Mouse (Mus musculus) MEL (cell line): Measurements from ENCODE around the gene Mtss1l. TPM values are rescaled to one million over a fixed set of nuclear protein-coding genes. Genes with fewer than 3 reads are reported as not detected.

Experiments
- DNase-seq: peaks from one replicate; pipeline ENCODE4 v3.0.0; 2011; ENCODE audit warnings: low read depth, low spot score
- H3K27ac ChIP-seq: 2 replicates; pipeline ENCODE4 v1.5.1; 2012; ENCODE audit warnings: low read depth, mild to moderate bottlenecking, control low read depth, low read length, moderate library complexity; ENCODE audit not compliant: control insufficient read depth
- H3K27me3 ChIP-seq, 2 experiments: fragments of 150-350 bp in 1 of 2; sonication (generic) in 1 of 2; 2 replicates each; pipeline ENCODE4 v1.6.1; 2012; ENCODE audit warnings: low read length in 2 of 2, mild to moderate bottlenecking in 2 of 2, improper control_type of control experiment in 1 of 2, moderate library complexity in 1 of 2; ENCODE audit not compliant: insufficient read depth in 2 of 2, control insufficient read depth in 1 of 2
- H3K36me3 ChIP-seq, 2 experiments: 2 replicates each; pipeline ENCODE4 v1.6.1; 2012 to 2014; ENCODE audit warnings: low read length in 2 of 2, improper control_type of control experiment in 1 of 2, inconsistent platforms in 1 of 2, mild to moderate bottlenecking in 1 of 2; ENCODE audit not compliant: insufficient read depth in 2 of 2, control insufficient read depth in 1 of 2
- H3K4me1 ChIP-seq, 2 experiments: fragments of 150-350 bp in 1 of 2; sonication (generic) in 1 of 2; 2 replicates each; pipeline ENCODE4 v1.6.1; 2012; ENCODE audit warnings: low read length in 2 of 2, improper control_type of control experiment in 1 of 2, mild to moderate bottlenecking in 1 of 2; ENCODE audit not compliant: insufficient read depth in 2 of 2, control insufficient read depth in 1 of 2
- H3K4me3 ChIP-seq, 2 experiments: fragments of 150-350 bp in 1 of 2; sonication (generic) in 1 of 2; 2 replicates each; pipeline ENCODE4 v1.5.1; 2012; ENCODE audit warnings: low read depth in 2 of 2, low read length in 2 of 2, mild to moderate bottlenecking in 2 of 2, moderate library complexity in 2 of 2, control low read depth in 1 of 2, improper control_type of control experiment in 1 of 2; ENCODE audit not compliant: control insufficient read depth in 1 of 2, insufficient read depth in 1 of 2
- H3K79me2 ChIP-seq: 2 replicates; pipeline ENCODE4 v1.6.1; 2012; ENCODE audit warnings: mild to moderate bottlenecking, low read length, moderate library complexity; ENCODE audit not compliant: control insufficient read depth, poor library complexity, insufficient read depth
- H3K9ac ChIP-seq: 2 replicates; pipeline ENCODE4 v1.6.1; 2012; ENCODE audit warnings: low read depth, mild to moderate bottlenecking, control low read depth, low read length, moderate library complexity; ENCODE audit not compliant: control insufficient read depth, poor library complexity, severe bottlenecking
- H3K9me3 ChIP-seq: fragments of 150-350 bp; sonication (generic); replicated peaks from 2 replicates; pipeline ENCODE4 v1.6.1; 2012; ENCODE audit warnings: mild to moderate bottlenecking, low read length, improper control_type of control experiment, moderate library complexity; ENCODE audit not compliant: insufficient read depth
- CTCF ChIP-seq, 3 experiments: IDR thresholded peaks in 2 of 3; conservative IDR thresholded peaks in 1 of 3; 2 replicates each; pipeline ENCODE4 v1.5.1; 2011 to 2012; ENCODE audit warnings: low read length in 3 of 3, low read depth in 2 of 3, mild to moderate bottlenecking in 2 of 3, improper control_type of control experiment in 1 of 3, inconsistent platforms in 1 of 3, mixed read lengths in 1 of 3, moderate library complexity in 1 of 3; ENCODE audit not compliant: control insufficient read depth in 1 of 3, insufficient read depth in 1 of 3, poor library complexity in 1 of 3, severe bottlenecking in 1 of 3
- ELF1 ChIP-seq: IDR thresholded peaks from 2 replicates; pipeline ENCODE4 v1.6.1; 2014; ENCODE audit warnings: low read depth, mild to moderate bottlenecking, inconsistent platforms, low read length, improper control_type of control experiment, moderate library complexity
- EP300 ChIP-seq, 2 experiments: IDR thresholded peaks; 2 replicates each; pipeline ENCODE4 v1.6.1; 2011; ENCODE audit warnings: improper control_type of control experiment in 2 of 2, low read length in 2 of 2, low read depth in 1 of 2, mild to moderate bottlenecking in 1 of 2
- ETS1 ChIP-seq: IDR thresholded peaks from 2 replicates; pipeline ENCODE4 v1.6.1; 2012; ENCODE audit warnings: low read depth, mild to moderate bottlenecking, inconsistent platforms, low read length, improper control_type of control experiment, moderate library complexity
- GABPA ChIP-seq: IDR thresholded peaks from 2 replicates; pipeline ENCODE4 v1.6.1; 2012; ENCODE audit warnings: low read depth, mild to moderate bottlenecking, inconsistent platforms, low read length, improper control_type of control experiment, moderate library complexity
- MAZ ChIP-seq: IDR thresholded peaks from 2 replicates; pipeline ENCODE4 v1.6.1; 2012; ENCODE audit warnings: low read depth, mild to moderate bottlenecking, inconsistent platforms, low read length, improper control_type of control experiment
- MEF2A ChIP-seq: IDR thresholded peaks from 2 replicates; pipeline ENCODE4 v1.6.1; 2014; ENCODE audit warnings: low read depth, mild to moderate bottlenecking, inconsistent platforms, low read length, improper control_type of control experiment; ENCODE audit not compliant: poor library complexity, insufficient replicate concordance, severe bottlenecking; ENCODE audit errors: extremely low read depth
- MYB ChIP-seq: IDR thresholded peaks from 2 replicates; pipeline ENCODE4 v1.6.1; 2011; ENCODE audit warnings: mild to moderate bottlenecking, low read depth, low read length, improper control_type of control experiment
- POLR2AphosphoS2 ChIP-seq: IDR thresholded peaks from 2 replicates; pipeline ENCODE4 v1.6.1; 2011; ENCODE audit warnings: low read length, improper control_type of control experiment
- RAD21 ChIP-seq: IDR thresholded peaks from 2 replicates; pipeline ENCODE4 v1.6.1; 2011; ENCODE audit warnings: mild to moderate bottlenecking, low read depth, low read length, improper control_type of control experiment
- SMC3 ChIP-seq: IDR thresholded peaks from 2 replicates; pipeline ENCODE4 v1.6.1; 2011; ENCODE audit warnings: low read depth, low read length, improper control_type of control experiment
- TAL1 ChIP-seq: IDR thresholded peaks from 2 replicates; pipeline ENCODE4 v1.6.1; 2012; ENCODE audit warnings: mild to moderate bottlenecking, inconsistent platforms, low read length, moderate library complexity, mixed read lengths
- TBP ChIP-seq: IDR thresholded peaks from 2 replicates; pipeline ENCODE4 v1.8.0; 2011; ENCODE audit warnings: low read depth, low read length, improper control_type of control experiment
- USF1 ChIP-seq: IDR thresholded peaks from 2 replicates; pipeline ENCODE4 v1.6.1; 2014; ENCODE audit warnings: low read depth, mild to moderate bottlenecking, inconsistent platforms, low read length, improper control_type of control experiment, moderate library complexity
- ZC3H11A ChIP-seq: IDR thresholded peaks from 2 replicates; pipeline ENCODE4 v1.6.1; 2012; ENCODE audit warnings: low read depth, mild to moderate bottlenecking, inconsistent platforms, low read length, improper control_type of control experiment
- ZKSCAN1 ChIP-seq: IDR thresholded peaks from 2 replicates; pipeline ENCODE4 v1.6.1; 2012; ENCODE audit warnings: low read depth, mild to moderate bottlenecking, inconsistent platforms, low read length, improper control_type of control experiment, moderate library complexity
- polyA plus RNA-seq, 2 experiments: library from polyadenylated mRNA; stranded (reverse) in 1 of 2; unstranded in 1 of 2; fragments of >175 nt in 1 of 2; fragments of >200 nt in 1 of 2; gene quantifications; 2 replicates each; pipeline versions ENCODE4 v1.2.1 to v1.2.4; 2012; ENCODE audit warnings: low replicate concordance in 2 of 2, low read depth in 1 of 2; ENCODE audit not compliant: insufficient read length in 2 of 2, insufficient read depth in 1 of 2, missing spikeins in 1 of 2
- total RNA-seq: library from RNA; depleted of rRNA; stranded (reverse); fragments of 300-350 nt; gene quantifications from 2 replicates; pipeline ENCODE4 v1.2.3, GENCODE M21; 2012

Mtss1l gene
- total and polyA plus RNA-seq, 3 experiments: 1.2 to 4.3 TPM; not detected in 1

DNA sequence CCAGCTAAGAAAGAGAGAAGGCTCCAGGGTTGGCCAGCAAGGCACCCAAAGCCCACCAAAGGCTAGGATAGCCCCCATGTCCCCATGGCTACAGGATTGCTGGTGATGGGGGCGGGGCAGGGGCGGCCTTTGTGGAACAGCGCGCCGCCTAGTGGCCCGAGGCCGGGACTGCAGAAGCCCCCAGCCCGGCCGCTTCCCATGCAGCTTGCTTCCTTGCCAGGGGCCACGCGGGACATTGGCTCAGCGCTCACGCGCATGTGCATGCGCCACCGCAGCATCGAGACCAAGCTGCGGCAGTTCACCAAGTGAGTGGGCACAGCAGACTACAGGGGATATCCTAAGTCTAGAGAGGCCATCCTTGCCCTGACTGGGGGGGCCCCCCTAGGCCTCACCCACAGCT, 5.6 kb downstream of the Mtss1l start:
- H3K27me3 ChIP-seq: no peaks in the 10 kb centered on the region
- no peaks in the 10 kb centered on the region for H3K79me2 ChIP-seq
- no peak overlapping the region for H3K9ac ChIP-seq
- H3K4me1 ChIP-seq: peaks cover 0 to 5% of the 10 kb centered on the region in 2 experiments; a peak in 1 of 4 replicates
- H3K4me3 ChIP-seq: no peak overlapping the region
- H3K27ac ChIP-seq: no peak overlapping the region
- H3K9me3 ChIP-seq: no peaks in the 10 kb centered on the region
- peak; percentile 37 for DNase-seq
- H3K36me3 ChIP-seq: no peaks in the 10 kb centered on the region
- TF ChIP-seq CTCF (IDR thresholded peaks at IDR 0.05 in 2 of 3, conservative IDR thresholded peaks at IDR 0.05 in 1 of 3; ENCODE audit: control insufficient read depth in 1 of 3, insufficient read depth in 1 of 3, low read depth in 2 of 3, low read length in 3 of 3, poor library complexity in 1 of 3, severe bottlenecking in 1 of 3): peak; percentile 47 to 89 (median 67)
- no peak for TF ChIP-seq USF1
- TF ChIP-seq ZKSCAN1: no peak
- 0 out of 2 replicates have a peak, but pooled peaks have one; percentile 21 for TF ChIP-seq MAZ
- TF ChIP-seq EP300 (IDR thresholded peaks at IDR 0.05; ENCODE audit: low read depth in 1 of 2, low read length in 2 of 2): no peak
- TF ChIP-seq ZC3H11A: 0 out of 2 replicates have a peak, but pooled peaks have one; percentile 8
- peak; percentile 37 for TF ChIP-seq RAD21
- no peak for TF ChIP-seq ELF1
- TF ChIP-seq SMC3: peak; percentile 44
- TF ChIP-seq ETS1: no peak

DNA sequence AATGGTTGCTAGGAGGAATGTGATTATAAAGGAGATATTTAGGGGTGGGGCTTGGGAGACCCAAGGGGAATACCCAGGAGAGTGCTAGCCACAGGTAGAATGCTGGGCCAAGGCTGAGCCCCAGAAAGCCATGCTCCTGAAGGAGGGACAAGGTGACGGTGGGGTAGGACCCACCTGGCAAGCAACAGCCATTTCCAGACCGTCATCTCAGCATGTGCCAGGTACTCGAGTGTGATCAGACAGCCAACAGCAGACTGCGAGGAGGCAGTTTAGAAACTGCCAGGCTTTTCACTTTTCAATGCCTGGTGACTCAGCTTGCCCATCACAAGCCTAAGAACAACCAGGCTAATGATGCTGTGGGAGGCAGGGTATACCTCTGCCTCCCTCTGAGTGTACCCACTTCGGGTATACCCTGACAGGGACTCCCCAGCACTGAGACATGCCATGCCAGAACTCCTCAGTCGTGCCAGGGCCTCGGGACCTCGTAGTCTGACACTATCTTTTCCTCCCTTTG, 10.1 kb downstream of the Mtss1l start:
- no peaks in the 10 kb centered on the region for H3K9me3 ChIP-seq
- H3K27me3 ChIP-seq: no peaks in the 10 kb centered on the region
- no peaks in the 10 kb centered on the region for H3K36me3 ChIP-seq
- DNase-seq: no peak
- H3K4me1 ChIP-seq: no peaks in the 10 kb centered on the region
- no peak overlapping the region for H3K4me3 ChIP-seq
- no peak for TF ChIP-seq RAD21
- no peak for TF ChIP-seq GABPA
- TF ChIP-seq MYB: no peak
- no peak for TF ChIP-seq ZKSCAN1
- TF ChIP-seq MEF2A: no peak
- TF ChIP-seq ETS1: no peak
- no peak for TF ChIP-seq POLR2AphosphoS2
- no peak for TF ChIP-seq EP300 (IDR thresholded peaks at IDR 0.05; ENCODE audit: low read depth in 1 of 2, low read length in 2 of 2)
- no peak for TF ChIP-seq TAL1
- no peak for TF ChIP-seq TBP
- H3K79me2 ChIP-seq: no peaks in the 10 kb centered on the region
- H3K9ac ChIP-seq: no peak overlapping the region
- no peak overlapping the region for H3K27ac ChIP-seq
